Mouse (Mus musculus): ENCODE measurements around the gene Kcnmb3.

GRCm38 (mm10) chr3:32454329-32455021 lies 37.6 kb downstream of the Kcnmb3 start:
- TF ChIP-seq CTCF (IDR thresholded peaks at IDR 0.05; ENCODE audit: borderline replicate concordance, insufficient read depth, low read length) = no peak
- TF ChIP-seq POLR2A (IDR thresholded peaks at IDR 0.05; ENCODE audit: low read depth, low read length) = no peak

All from embryonic fibroblast, embryonic 13.5 days (primary cell).